Comparison of ENCODE assay signal across 7 mouse cellular contexts in the genomic region with DNA sequence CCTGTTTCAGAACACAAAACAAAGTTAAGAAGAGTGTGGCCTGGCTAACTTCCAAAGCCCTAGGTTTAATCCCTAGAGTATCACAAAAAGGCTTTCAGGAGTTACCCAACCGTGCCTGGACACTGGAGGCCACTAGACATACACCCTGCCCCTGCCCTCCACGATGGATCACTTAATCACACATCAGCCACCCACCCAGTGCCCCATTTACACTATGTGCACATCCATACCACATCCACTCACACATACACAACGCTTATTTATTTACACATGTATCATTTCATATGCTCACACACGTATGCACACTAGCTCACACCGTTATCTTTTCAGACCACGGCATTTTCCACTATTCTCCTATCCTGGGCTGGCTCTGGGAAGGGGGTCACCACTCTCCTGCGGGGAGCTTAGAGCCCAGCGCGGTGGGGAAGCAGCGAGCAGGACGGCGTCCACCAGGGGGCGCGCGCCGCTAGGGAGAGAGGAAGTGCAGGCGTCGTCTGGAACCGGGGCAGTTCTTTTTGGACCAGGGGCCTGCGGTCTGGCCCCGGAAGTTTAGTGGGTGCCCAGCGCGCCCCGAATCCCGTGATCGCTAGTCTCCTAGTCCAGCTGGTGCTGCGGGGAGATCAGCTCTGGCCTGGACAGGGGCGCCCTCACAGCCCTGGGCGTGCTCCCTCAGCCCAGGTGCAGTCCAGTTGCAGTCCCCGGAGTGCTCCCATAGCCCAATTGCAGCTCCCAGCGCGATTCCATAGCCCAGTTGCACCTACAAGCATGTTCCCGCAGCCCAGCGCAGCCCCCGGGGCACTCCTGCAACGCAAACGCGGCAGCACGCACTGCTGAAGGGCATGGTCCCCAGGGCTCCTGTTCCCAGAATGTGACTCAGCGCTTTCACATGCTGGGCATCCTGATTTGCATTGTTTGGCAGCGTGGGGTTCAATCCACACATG. TPM values are rescaled to one million over a fixed set of nuclear protein-coding genes. Genes with fewer than 3 reads are reported as not detected.
DNase-seq lines count a peak whose midpoint lies in the region; ATAC-seq and TF ChIP-seq lines count a peak whose summit lies in the region.

No protein-coding gene starts in this region.

- peak; percentile 66 for DNase-seq in adrenal gland, adult 8-10 months
- DNase-seq in embryo, embryonic 11.5 days (ENCODE audit: low read depth, low spot score) = peak; percentile 73
- peak; percentile 97 for DNase-seq in heart, adult 11 months
- peak; percentile 97 for DNase-seq in limb, embryonic 10.5 days (ENCODE audit: low spot score)
- DNase-seq in skeletal muscle tissue, adult 2 months (ENCODE audit: low read depth, low spot score) = peak; percentile 73

- no peaks in the 10 kb centered on the region for H3K36me3 ChIP-seq in intestine, postnatal 0 days (ENCODE audit: control insufficient read depth, insufficient read depth)
- no peaks in the 10 kb centered on the region for H3K36me3 ChIP-seq in limb, embryonic 10.5 days
- no peaks in the 10 kb centered on the region for H3K36me3 ChIP-seq in midbrain, embryonic 12.5 days

- peak; percentile 75 for ATAC-seq in intestine, postnatal 0 days
- peak; percentile 63; the same call in 1 of the 2 replicates for ATAC-seq in midbrain, embryonic 12.5 days (ENCODE audit: low FRiP score, low read depth)

- no peak overlapping the region for H3K27ac ChIP-seq in intestine, postnatal 0 days (ENCODE audit: low read depth, low read length)
- H3K27ac ChIP-seq in limb, embryonic 10.5 days = peak overlapping the region; percentile 85
- no peak overlapping the region for H3K27ac ChIP-seq in midbrain, embryonic 12.5 days (replicated peaks)

- peak overlapping the region; percentile 45 for H3K4me3 ChIP-seq in intestine, postnatal 0 days (ENCODE audit: low read depth, low read length)
- H3K4me3 ChIP-seq in limb, embryonic 10.5 days = peak overlapping the region; percentile 55
- H3K4me3 ChIP-seq in midbrain, embryonic 12.5 days = peak overlapping the region; percentile 39

- peak; percentile 99 for TF ChIP-seq CTCF in intestine, postnatal 0 days (IDR thresholded peaks at IDR 0.05; ENCODE audit: low read depth)

- no peaks in the 10 kb centered on the region for H3K27me3 ChIP-seq in intestine, postnatal 0 days (replicated peaks; ENCODE audit: control insufficient read depth, insufficient read depth, low read length)
- peaks cover 14% of the 10 kb centered on the region; the same call in 1 of the 2 replicates for H3K27me3 ChIP-seq in limb, embryonic 10.5 days (ENCODE audit: low read depth, poor library complexity, severe bottlenecking)
- peaks cover 35% of the 10 kb centered on the region for H3K27me3 ChIP-seq in midbrain, embryonic 12.5 days

- 3% methylated on average over 41 of the region's 41 CpGs for WGBS in intestine, postnatal 0 days
- WGBS in limb, embryonic 10.5 days = 3% methylated on average over 41 of the region's 41 CpGs
- WGBS in midbrain, embryonic 12.5 days = 2% methylated on average over 41 of the region's 41 CpGs

- no peaks in the 10 kb centered on the region for H3K9me3 ChIP-seq in intestine, postnatal 0 days (ENCODE audit: control insufficient read depth)
- no peaks in the 10 kb centered on the region for H3K9me3 ChIP-seq in limb, embryonic 10.5 days (replicated peaks)
- H3K9me3 ChIP-seq in midbrain, embryonic 12.5 days = no peaks in the 10 kb centered on the region

- H3K9ac ChIP-seq in intestine, postnatal 0 days (ENCODE audit: low read depth, low read length) = peak overlapping the region; percentile 48
- peak overlapping the region; percentile 53 for H3K9ac ChIP-seq in midbrain, embryonic 12.5 days (replicated peaks)

- H3K4me1 ChIP-seq in intestine, postnatal 0 days (replicated peaks; ENCODE audit: control insufficient read depth, insufficient read depth, low read length) = 0 out of 2 replicates have a peak, but pooled peaks cover 4% of the 10 kb centered on the region
- H3K4me1 ChIP-seq in limb, embryonic 10.5 days = peaks cover 5% of the 10 kb centered on the region
- peaks cover 9% of the 10 kb centered on the region; the same call in 1 of the 2 replicates for H3K4me1 ChIP-seq in midbrain, embryonic 12.5 days

- H3K4me2 ChIP-seq in intestine, postnatal 0 days (replicated peaks; ENCODE audit: low read depth) = peak overlapping the region; percentile 97
- peak overlapping the region; percentile 80 for H3K4me2 ChIP-seq in midbrain, embryonic 12.5 days (replicated peaks)

RNA-seq across cellular contexts. Expression of gene Exoc7, which starts 12.0 kb away (rescaled TPM):
- total RNA-seq in adrenal gland, adult 8-10 months (2022) = 10 to 100 TPM; 61.0 to 83.9 (median 72.6) TPM
- polyA plus RNA-seq in intestine, postnatal 0 days (2015; fragmentation: Nextera tagmentation; extraction: Ambion mirVana) = 44.6 and 49.2 TPM in 2 replicates
- polyA plus RNA-seq in limb, embryonic 10.5 days (2016; fragmentation: Nextera tagmentation; extraction: Ambion mirVana) = 55.1 and 64.8 TPM in 2 replicates
- polyA plus RNA-seq in midbrain, embryonic 12.5 days (2016; fragmentation: Nextera tagmentation; extraction: Ambion mirVana) = 83.4 and 83.5 TPM in 2 replicates

RNA-seq across cellular contexts. Expression of gene Foxj1, which starts 16.2 kb away (rescaled TPM):
- under 1 TPM in 2 of 4 experiments, not detected in 2; 0.09 to 0.21 TPM for total RNA-seq in adrenal gland, adult 8-10 months (2022)
- polyA plus RNA-seq in intestine, postnatal 0 days (2015; fragmentation: Nextera tagmentation; extraction: Ambion mirVana) = 0.09 TPM in 1 of 2 replicates, not detected in the other
- 0.68 and 1.5 TPM in 2 replicates for polyA plus RNA-seq in limb, embryonic 10.5 days (2016; fragmentation: Nextera tagmentation; extraction: Ambion mirVana)
- 9.8 and 10.5 TPM in 2 replicates for polyA plus RNA-seq in midbrain, embryonic 12.5 days (2016; fragmentation: Nextera tagmentation; extraction: Ambion mirVana)

RNA-seq across cellular contexts. Expression of gene Galr2, which starts 38.2 kb away (rescaled TPM):
- total RNA-seq in adrenal gland, adult 8-10 months (2022) = under 1 TPM in 3 of 4 experiments, not detected in 1; 0.12 to 0.28 (median 0.13) TPM
- 0.10 and 0.29 TPM in 2 replicates for polyA plus RNA-seq in intestine, postnatal 0 days (2015; fragmentation: Nextera tagmentation; extraction: Ambion mirVana)
- polyA plus RNA-seq in limb, embryonic 10.5 days (2016; fragmentation: Nextera tagmentation; extraction: Ambion mirVana) = 0.11 TPM in 1 of 2 replicates, not detected in the other
- polyA plus RNA-seq in midbrain, embryonic 12.5 days (2016; fragmentation: Nextera tagmentation; extraction: Ambion mirVana) = 0.21 and 0.24 TPM in 2 replicates

RNA-seq across cellular contexts. Expression of gene Srp68, which starts 45.0 kb away (rescaled TPM):
- 10 to 100 TPM; 75.4 to 88.7 (median 83.0) TPM for total RNA-seq in adrenal gland, adult 8-10 months (2022)
- 45.2 and 48.7 TPM in 2 replicates for polyA plus RNA-seq in intestine, postnatal 0 days (2015; fragmentation: Nextera tagmentation; extraction: Ambion mirVana)
- 121 and 123 TPM in 2 replicates for polyA plus RNA-seq in limb, embryonic 10.5 days (2016; fragmentation: Nextera tagmentation; extraction: Ambion mirVana)
- polyA plus RNA-seq in midbrain, embryonic 12.5 days (2016; fragmentation: Nextera tagmentation; extraction: Ambion mirVana) = 84.2 and 85.6 TPM in 2 replicates
